Mouse (Mus musculus) stomach, postnatal 0 days (tissue): Measurements from ENCODE around the gene Nr5a2.

Experiments
- CTCF ChIP-seq: IDR thresholded peaks from 2 replicates; pipeline ENCODE4 v1.5.1; 2016; ENCODE audit warnings: antibody characterized with exemption, low read depth, mild to moderate bottlenecking, moderate library complexity
- EP300 ChIP-seq: optimal IDR thresholded peaks from 2 replicates; pipeline ENCODE3; 2016; ENCODE audit warnings: antibody characterized with exemption

DNA sequence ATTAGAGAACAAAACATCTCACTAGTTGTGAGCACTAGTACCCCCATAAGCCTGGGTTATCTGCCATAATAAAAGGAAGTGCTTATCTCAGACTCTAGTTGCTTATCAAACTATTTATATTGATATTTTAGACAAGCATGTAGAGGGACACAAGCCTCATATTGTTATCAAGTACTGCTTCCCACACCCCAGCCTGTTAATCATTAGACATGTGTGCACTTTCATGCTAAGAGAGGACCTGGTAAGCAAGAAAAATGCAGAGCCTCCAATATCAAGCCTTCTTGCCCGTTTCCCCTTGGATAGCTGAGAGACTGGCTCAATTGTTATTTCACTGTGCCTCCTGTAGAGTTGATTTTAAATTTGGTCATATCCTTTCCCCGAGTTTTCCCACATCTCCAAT lies 65.5 kb downstream of the Nr5a2 start:
- no peak for TF ChIP-seq CTCF
- TF ChIP-seq EP300, result no peak
